Mouse (Mus musculus) 3T3-L1 (cell line): Measurements from ENCODE around the gene Inpp4b.

Source experiments
- DNase-seq: peaks from one replicate; pipeline ENCODE4 v3.0.0-alpha.2; 2015; ENCODE audit warnings: low read depth, low spot score

The Inpp4b gene

DNA sequence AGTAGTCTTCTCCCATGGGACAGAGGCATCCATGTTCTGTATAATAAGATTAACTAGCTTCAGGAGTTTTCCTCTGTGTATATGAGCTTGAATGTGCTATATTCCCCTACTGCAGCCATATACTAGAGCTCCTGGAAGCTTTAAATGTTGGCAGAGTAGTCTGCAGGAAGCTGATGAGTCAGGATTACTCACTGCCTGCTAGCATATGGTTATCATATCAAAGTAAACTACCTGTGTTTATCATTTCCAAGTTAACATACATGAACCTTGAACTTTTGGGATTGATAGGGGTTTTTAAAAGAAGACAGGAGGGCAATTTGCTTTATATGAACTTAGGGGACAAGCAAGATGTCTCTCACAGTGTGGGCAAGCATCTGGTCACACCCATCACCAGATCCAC is 498.2 kb downstream of the Inpp4b start:
- DNase-seq: peak; percentile 72

DNA sequence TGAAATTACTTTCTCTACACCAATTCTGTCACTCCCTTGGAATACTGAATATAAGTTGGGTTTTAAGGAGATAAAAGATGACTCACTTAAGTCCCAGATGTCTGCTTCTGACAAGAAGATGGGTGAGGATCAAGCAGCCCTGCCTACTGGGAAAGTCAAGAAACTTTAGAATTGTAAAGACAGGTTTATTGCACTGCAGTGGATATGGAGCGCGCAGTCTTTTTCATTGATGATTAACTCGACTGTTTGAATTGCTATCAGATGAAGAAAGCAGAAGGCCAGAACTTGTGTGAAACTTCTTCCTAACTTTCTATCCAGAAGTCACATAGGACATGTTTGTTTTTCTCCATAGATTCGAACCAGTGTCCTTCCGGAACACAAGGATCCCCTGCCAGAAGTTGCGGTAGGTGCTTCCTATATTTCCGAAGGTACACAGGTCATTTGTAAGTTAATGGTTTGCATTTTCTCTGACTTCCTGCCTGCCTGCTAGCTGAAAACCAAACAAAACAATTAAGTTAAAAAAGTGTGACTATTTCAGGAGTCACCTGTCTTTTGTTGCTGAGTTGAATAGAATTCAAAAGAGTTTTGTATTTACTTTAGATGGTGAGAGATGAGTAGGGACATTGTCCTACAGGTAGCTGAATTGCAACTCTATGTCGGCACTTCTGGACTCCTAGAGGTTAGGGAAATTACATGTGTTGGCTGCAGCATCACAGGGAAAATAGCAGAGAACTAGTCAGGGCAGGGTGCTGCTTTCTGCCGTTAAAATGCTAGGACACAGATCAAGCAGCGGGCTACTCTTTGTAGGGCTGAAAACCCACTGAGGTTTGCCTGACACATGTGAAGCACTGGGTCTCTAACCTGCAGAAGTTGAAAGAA is 502.0 kb downstream of the Inpp4b start:
- DNase-seq: no peak

DNA sequence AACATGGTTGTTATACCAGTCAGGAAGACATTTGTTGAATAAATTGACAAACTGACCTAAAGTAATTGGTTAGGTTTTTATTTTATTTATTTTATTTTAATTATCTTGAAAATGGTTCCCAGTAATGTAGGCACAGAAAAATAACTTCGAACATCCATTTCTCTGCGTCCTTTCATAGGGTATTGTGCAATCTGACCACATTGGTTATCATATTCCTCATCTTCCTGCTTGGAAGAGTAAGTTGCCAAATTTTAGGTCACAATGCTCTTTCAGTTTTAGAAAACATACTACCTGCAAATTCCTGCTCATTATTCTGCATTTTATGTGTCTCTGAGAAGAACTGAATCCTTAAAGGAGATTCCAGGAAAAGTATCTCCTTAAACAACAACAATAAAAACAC is 505.6 kb downstream of the Inpp4b start:
- no peak for DNase-seq

DNA sequence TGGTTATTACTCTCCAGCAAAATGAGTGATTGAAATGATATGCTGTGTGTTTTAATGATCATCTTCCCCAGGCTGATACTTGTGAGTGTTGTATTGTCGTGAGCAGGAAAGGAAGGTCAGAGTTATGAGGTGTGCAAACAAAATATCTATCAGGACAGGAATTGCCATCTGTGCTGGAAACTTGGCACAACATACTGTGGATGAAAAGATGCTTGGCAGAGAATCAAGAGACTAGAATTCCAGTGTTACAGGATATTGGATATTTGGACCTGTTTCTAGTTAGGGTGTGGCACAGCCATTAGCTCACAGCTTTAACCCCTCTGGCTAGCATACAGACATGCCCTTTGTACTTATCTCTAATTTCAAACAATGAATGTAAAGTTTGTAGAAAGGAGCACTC is 507.6 kb downstream of the Inpp4b start:
- DNase-seq: peak; percentile 55

DNA sequence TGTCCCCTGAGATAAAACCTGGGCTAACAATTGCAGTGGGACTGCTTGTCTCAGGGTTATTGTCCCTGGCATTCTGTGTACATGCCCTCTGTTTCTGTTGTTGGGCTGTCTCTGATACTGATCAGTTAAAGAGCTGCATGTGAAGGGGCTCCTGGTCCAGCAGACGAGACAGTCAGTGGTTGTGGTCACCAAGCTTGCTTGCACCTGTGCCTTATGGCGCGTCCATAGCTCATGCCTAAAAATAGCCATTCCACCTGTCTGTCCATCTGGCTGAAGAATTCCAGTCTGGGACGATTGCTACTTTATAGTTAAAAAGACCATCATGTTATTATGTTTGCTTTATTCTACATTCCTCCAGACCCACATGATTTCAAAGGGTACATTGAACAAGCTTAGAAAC is 510.8 kb downstream of the Inpp4b start:
- DNase-seq: no peak

DNA sequence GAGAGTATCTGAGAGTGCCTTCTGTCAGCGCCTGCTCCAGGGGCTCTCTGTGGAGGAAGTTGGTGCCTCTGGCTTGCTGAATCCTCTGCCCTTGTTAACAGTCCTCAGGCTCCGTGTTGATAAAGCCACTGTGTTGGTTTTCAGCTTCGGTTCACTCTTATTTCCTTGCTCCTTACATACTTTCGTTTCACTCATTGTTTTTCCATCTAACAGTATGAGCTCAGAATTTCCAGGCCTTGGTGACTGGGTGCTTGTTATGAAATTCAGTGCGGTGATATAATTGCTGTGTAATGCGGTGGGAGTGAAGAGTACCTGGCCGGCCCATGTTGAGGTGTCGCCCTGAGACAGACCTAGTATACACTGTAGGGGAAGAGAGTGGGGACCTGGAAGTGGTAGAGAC is 512.2 kb downstream of the Inpp4b start:
- no peak for DNase-seq

DNA sequence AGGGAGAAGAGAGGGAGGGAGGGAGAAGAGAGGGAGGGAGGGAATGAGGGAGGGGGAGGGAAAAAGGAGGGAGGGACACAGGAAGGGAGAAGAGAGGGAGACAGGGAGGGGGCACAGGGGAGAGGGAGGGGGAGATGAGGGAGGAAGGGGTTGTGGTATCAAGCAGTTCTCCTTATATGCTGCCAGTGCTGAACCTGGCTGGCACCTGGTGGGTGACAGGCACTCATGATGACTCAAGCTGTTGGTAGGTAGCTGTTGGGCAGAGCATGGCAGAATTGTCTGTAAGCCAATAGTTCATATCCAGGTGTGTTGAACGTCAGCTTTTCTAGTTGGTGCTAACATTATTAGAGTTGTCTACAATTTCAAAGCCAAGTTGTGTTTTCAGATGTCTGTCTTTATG is 512.7 kb downstream of the Inpp4b start:
- DNase-seq: no peak

DNA sequence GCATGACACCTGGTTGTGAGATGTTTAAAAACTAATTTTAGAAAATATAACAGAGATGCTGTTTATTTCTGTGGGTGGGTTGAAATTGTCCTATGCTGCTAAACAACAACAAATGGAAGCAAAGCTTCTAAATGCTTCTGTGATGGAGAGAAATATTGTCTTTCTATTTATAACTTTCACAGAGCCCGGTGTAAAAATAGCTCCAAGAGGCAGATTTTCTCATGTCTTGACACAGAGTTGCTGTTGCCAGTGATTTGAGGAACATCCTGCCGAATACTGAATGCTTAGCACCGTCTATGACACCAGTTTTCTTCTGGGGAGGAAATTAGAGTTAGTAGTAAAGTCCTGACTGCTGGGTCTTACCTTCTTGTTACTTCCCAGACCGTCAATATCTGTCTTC is 513.8 kb downstream of the Inpp4b start:
- no peak for DNase-seq

DNA sequence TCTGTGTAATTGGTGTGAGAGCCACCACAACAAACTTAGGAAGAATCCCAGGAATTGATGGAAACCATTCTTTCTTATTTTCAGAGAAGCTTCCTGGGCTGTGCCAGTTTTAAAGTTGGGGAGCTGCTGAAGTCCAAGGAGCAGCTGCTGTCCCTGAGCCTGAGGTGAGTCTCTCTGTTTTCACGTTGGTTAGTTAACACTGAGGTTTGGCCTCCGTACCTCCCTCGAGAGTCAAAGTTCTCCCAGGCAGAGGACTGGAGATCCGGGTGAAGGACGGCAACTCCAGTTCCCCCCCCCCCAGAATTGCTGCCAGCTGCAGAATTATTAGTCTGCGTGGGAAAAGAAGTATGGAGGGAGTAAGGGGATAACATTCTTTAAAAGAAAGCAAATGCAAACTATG is 514.3 kb downstream of the Inpp4b start:
- no peak for DNase-seq

DNA sequence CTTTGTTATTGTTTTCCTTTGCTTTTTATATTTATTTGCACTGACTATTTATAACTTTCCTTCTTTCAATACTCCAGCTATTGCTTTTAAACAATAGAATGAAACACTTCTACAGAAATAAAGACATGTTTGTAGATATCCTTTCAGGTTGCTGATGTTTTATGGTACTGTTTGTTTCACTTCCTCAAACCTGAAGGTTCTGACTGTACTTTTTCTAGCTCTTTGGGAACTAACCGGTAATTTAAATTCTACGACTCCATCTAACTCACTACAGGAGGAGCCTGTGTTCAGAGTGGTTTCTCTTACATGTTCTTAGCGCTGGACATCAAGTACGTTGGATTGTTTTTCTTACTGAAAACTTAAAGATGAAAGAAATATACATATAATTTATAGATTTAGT is 516.0 kb downstream of the Inpp4b start:
- no peak for DNase-seq

DNA sequence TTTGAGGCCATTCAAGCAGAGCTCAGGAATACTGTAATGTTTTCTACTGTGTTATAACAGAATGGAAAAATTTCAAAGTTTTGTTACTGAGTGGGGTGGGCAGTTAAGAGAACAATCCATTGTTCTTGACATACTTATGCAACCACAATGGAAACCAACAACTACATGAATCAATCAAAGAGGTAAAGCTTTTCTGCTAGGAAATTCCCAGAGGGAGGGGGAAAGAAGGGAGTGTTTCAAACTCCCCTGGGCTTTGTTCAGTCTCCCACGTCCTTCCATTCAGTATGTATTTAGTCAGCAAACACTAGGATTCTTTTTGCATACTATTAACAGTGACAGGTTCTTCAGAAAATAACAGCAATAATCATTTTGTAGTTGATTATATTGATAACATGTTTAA is 517.4 kb downstream of the Inpp4b start:
- no peak for DNase-seq

DNA sequence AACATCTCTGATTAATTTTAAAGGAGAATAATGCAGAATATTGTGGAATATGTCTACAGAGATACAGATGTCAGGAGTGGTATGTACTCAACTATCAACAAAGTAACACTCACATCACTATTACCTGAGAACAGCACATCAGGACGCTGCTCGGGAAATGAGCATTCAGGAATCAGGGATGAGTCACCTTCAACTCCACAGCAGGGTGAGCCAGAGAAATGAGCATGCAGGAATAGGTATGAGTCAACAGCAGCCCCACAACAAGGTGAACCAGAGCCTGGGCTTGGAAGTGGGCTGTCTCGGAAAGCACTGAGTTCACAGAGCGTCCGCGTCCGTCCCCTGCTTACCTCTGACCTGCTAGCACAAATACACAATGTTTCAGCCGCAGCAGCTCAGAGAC is 519.0 kb downstream of the Inpp4b start:
- peak; percentile 62 for DNase-seq

DNA sequence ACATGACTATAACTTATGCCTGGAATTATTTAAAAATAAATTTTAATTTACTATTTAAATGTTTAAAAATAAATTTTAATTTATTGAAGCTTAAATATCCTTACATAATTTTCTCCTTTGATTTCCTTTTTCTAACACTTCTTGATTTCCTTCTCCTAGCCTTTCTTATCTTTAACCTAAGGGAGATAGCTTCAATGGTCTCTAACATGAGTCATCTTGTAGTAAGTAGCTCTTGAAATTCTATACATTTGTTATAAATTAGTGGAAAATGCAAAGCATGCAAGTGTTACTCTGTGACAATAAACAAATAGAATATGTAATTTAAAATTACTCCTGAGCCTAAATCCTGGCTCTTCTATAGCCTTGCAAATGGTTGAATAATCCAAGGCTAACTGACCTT is 520.4 kb downstream of the Inpp4b start:
- no peak for DNase-seq

DNA sequence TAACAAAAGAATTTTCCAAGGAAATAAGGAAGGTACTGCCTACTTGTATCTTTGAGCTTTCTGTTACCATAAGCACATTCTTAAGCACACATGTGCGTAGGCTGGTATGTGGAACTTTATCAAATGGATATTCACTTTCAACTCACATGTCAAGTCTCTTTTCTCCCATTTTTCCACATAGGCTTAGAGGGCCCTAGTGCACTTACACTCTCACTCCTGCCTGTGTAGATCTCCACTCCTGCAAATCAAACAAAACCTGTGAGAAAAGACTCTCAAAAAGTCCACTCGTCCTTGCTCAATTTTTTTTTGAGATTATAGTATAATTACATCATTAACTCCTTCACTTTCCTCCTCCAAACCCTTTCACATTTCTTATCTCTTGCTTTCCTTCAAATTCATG is 522.0 kb downstream of the Inpp4b start:
- DNase-seq: no peak

DNA sequence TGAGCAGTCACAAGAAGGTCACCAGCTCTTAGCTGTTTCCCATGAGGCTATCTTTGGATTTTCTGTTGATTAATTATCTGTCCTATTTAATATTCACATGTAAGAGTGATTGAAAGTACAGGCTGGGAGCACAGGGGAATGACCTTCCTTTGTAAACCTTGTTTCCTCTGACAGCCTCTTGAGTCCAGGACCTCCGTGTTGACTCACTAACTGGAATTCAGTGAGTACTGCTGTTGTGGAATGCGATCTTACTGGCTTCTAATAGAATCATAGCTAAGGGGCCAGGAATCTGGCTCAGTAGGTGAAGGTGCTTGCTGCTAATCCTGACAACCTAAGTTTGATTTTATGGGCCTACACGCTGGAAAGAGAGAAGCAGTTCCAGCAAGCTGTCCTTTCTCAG is 523.3 kb downstream of the Inpp4b start:
- DNase-seq: peak; percentile 88

DNA sequence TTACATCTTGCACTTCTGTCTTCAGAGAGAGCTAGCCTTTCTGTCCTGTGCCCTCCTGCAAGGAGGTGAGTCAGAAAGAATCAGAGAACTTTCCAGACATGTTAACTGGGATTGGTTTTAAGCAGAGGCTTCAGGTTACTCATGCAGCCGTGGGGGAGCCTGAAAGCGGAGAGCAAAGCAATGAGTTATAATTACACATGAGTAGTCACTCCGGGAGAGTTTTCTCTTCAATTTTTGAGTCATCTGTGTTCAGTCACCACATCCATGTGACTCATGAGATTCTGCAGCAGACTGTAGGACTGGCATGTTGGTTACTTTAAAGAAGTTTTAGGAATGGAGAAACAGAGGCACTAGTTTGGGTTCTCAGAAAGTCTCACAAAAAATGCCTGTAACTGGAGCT is 524.7 kb downstream of the Inpp4b start:
- DNase-seq: peak; percentile 95

DNA sequence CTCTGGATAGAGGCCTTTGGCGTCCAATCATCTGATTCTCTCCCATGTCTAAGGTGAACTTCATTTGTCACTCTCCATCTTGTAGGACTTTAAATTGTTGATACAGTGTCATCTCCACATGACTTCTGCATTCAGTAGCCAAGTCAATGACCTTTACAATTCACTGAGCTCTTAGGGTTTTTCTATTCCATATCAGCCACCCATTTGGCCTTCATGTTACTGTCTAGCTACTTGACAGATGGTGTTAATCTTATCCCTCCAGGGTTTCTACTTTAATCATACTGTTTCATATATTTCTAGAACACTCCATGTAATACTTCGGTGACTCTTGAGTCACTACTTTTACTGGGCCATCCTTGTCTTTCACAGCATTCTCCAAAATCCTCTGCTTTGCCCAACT is 528.1 kb downstream of the Inpp4b start:
- no peak for DNase-seq

DNA sequence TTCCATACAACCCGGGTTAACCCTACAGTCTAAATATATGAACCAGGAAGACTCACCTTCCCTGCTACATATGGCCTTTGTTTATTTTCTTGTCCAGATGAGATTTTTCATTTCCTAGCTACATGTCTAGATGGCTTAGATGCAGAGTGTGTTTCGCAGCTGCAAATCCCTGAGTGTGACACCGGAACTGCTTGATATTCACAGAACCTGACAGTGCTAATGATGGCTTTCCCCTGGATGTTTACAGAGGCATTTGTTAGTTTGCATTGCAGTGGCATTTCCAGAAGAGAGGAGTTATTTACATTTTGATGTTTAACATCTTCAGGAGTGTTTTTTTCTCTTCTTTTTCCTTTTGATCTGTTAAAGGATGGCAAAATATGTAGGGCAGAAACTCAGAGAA is 537.7 kb downstream of the Inpp4b start:
- no peak for DNase-seq

DNA sequence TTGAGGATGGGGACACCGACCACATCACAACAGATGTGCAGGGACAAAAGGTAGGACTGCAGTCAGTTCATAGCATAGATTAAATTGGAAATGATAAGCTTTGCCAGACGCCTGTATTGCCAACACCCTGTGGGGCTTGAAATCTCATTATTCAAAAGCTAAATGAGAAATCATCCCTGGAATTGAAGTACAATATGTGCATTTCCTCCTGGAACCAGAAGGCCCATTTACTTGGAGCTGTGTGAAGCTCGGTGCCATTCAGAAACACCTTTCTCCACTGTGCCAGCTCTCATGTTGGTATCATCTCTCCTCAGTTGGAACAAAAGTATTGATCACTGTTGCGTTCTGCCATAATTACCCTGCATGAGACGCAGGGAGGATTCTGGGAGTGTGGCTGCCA is 541.8 kb downstream of the Inpp4b start:
- no peak for DNase-seq

DNA sequence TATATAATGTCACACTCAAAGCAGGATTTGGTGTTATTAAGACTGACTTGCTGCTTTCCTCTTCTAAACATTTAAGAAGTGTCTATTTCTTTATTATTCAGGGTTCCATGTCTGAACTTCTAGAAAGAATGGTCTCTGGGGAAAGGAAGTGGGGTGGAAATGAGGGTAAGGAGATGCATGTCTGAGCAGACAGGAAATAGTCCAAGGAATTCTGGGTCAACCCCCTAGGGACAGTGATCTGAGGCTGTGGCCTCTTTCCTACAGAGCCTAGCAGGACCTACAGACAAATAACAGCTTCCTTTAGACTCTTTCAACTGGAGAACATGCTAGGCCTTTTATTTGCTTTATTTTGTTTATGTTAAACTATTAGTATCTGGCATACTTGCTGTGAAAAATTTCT is 546.5 kb downstream of the Inpp4b start:
- DNase-seq: no peak

DNA sequence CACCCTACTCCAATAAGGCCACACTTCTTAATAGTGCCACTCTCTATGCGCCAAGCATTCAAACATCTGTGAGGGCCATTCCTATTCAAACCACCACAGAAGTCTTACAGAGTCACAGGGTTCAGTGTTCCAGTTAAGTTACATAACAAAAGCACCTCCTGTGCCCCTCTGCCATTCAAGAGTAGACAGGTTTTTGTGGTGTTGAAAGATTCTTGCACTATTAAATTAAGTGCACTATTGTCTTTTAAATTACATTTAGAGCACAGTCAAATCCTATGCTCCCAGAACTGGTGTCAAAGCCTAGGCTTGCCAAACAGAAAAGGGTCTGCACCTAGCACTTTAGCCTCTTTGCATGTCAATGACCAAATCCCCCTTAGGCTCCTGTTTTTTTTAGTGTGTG is 550.9 kb downstream of the Inpp4b start:
- no peak for DNase-seq

DNA sequence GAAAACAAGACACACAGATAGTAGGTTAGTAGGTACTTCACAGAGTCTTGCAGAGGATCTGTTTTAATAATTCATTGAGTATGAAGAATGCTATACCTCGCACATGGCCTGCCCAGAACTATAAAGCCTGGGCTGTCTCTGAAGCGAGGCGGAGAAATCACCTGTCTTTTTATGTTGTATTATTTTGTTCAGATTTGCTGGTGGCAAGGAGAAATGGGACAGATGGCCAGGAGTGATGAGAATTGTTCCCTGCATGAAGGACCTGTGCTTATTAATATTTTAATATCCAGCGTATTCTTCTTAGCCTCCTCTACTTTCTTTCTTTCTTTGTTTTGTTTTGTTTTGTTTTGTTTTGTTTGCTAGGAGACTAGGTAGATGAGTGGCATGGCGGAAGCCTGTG is 604.5 kb downstream of the Inpp4b start:
- DNase-seq: no peak

DNA sequence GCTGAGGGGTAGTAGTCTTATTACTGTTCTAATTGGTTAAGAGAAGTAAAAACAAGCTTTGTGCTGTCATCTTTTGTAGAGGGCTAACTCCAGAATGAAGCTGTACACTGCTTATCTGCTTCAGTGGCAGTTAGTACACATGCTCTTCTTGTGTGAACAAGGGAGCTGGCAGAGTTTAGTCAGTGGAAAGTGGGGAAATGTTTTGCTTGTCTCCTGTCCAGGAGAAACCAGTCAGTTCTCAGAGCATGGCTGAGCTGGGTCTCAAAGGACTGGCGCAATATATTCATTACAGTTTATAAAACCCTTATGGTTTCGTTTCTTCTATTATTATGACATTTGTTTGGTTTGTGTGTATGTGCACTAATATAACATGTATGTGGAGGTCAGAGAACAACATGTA is 610.7 kb downstream of the Inpp4b start:
- no peak for DNase-seq

DNA sequence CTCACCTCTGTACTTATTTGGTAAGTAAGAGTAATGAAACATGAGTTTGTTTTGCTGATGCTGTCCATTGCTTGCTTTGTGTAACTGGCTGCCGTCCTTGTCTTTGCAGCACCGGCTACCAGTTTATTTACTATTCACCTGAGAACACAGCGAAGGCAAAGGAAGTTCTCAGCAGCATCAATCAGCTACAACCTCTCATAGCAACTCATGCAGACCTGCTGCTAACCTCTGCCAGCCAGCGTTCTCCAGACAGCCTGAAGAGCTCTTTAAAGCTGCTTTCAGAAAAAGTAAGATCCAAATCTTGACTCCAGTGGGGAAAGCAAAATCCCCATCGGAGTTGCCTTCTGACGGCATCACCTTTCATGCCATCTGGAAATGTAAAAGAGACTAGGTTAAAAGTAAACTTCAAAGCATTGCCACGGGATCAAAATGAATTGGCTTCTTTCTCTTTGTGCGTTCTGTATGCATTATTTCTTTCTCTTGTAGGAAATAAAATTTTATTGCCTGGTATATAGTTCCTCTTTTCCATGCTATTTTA is 642.8 kb downstream of the Inpp4b start:
- DNase-seq: no peak
